22 mouse cellular contexts compared by ENCODE assay signal in the genomic region with DNA sequence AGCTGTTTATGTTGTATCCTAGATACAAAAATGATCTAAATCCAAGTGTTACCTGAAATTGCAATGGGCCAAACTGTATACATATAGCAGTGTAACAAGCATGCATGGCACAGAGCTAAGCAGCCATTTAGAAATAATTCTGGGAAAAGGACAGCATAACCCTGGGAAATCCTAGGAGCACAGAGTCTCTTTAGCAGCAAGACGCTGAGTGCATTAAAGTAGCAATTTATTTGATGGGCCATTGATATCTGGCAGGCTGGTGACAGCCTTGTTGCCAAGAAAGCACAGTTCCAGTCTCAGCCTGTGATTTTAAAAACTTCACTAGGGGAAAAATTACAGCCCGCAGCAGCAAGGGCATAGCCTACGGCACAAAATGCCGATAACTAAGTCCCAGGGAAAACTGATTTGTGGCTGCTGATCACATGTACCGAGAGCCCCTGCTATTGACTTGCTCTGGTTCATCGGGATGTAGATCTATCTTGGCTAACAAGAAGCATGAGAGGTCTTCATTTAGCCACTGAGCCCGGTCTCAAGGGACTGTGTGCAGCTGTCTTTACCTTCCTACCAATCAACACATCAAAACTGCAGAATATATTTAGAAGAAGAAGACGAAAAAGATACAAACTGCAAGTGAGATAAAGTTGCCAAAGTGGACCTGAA.
DNase-seq lines count a peak whose midpoint lies in the region; ATAC-seq lines count a peak whose summit lies in the region.
"Had no signal": no experiment of that assay in that cellular context is flagged by ENCODE, and none has a peak within 500 bp of the region (broad histone marks: within the 10 kb centered on the region; RNA-seq: fewer than 3 reads in every experiment).

No protein-coding gene starts in this region.

- H3K27ac ChIP-seq in midbrain, embryonic 11.5 days (ENCODE audit: low read depth, low read length) = no peak overlapping the region
- no peak overlapping the region for H3K27ac ChIP-seq in midbrain, embryonic 10.5 days (replicated peaks)
- no peak overlapping the region for H3K27ac ChIP-seq in midbrain, embryonic 13.5 days
- no peak overlapping the region for H3K27ac ChIP-seq in neural tube, embryonic 14.5 days (ENCODE audit: low read depth, low read length)
- H3K27ac ChIP-seq: embryonic facial prominence, embryonic 15.5 days; liver, embryonic 14.5 days; lung, embryonic 15.5 days; macrophage; midbrain, embryonic 12.5 days had no signal

- H3K4me2 ChIP-seq in midbrain, embryonic 11.5 days = no peak overlapping the region
- no peak overlapping the region for H3K4me2 ChIP-seq in midbrain, embryonic 13.5 days (replicated peaks)
- H3K4me2 ChIP-seq in neural tube, embryonic 14.5 days (ENCODE audit: low read depth, low read length) = no peak overlapping the region
- H3K4me2 ChIP-seq: embryonic facial prominence, embryonic 15.5 days; heart, embryonic 11.5 days; lung, embryonic 15.5 days; midbrain, embryonic 12.5 days had no signal

- WGBS in midbrain, embryonic 11.5 days = 73% methylated on average over 8 of the region's 8 CpGs
- WGBS in midbrain, embryonic 10.5 days = 88% methylated on average over 8 of the region's 8 CpGs
- WGBS in midbrain, embryonic 13.5 days = 63% methylated on average over 8 of the region's 8 CpGs
- 53% methylated on average over 8 of the region's 8 CpGs for WGBS in neural tube, embryonic 14.5 days

- no peak overlapping the region for H3K9ac ChIP-seq in midbrain, embryonic 11.5 days (ENCODE audit: low read length)
- no peak overlapping the region for H3K9ac ChIP-seq in midbrain, embryonic 13.5 days (replicated peaks)
- no peak overlapping the region for H3K9ac ChIP-seq in neural tube, embryonic 14.5 days (replicated peaks; ENCODE audit: low read depth, low read length)
- H3K9ac ChIP-seq: embryonic facial prominence, embryonic 15.5 days; liver, embryonic 14.5 days; lung, embryonic 15.5 days; midbrain, embryonic 12.5 days had no signal

- H3K4me1 ChIP-seq in midbrain, embryonic 11.5 days (ENCODE audit: control insufficient read depth, insufficient read depth, low read length) = no peaks in the 10 kb centered on the region
- peaks cover 19% of the 10 kb centered on the region for H3K4me1 ChIP-seq in midbrain, embryonic 10.5 days
- H3K4me1 ChIP-seq in midbrain, embryonic 13.5 days (replicated peaks) = 0 out of 2 replicates have a peak, but pooled peaks cover 4% of the 10 kb centered on the region
- H3K4me1 ChIP-seq in neural tube, embryonic 14.5 days (ENCODE audit: control insufficient read depth, insufficient read depth, low read length) = 0 out of 2 replicates have a peak, but pooled peaks cover 3% of the 10 kb centered on the region
- H3K4me1 ChIP-seq: embryonic facial prominence, embryonic 15.5 days; lung, embryonic 15.5 days; midbrain, embryonic 12.5 days had no signal

- no peaks in the 10 kb centered on the region for H3K27me3 ChIP-seq in midbrain, embryonic 11.5 days (ENCODE audit: control insufficient read depth, insufficient read depth, low read length)
- H3K27me3 ChIP-seq in midbrain, embryonic 10.5 days (ENCODE audit: low read depth, poor library complexity, severe bottlenecking) = no peaks in the 10 kb centered on the region
- no peaks in the 10 kb centered on the region for H3K27me3 ChIP-seq in midbrain, embryonic 13.5 days
- no peaks in the 10 kb centered on the region for H3K27me3 ChIP-seq in neural tube, embryonic 14.5 days (ENCODE audit: control insufficient read depth, insufficient read depth, low read length)
- H3K27me3 ChIP-seq: lung, embryonic 15.5 days; midbrain, embryonic 12.5 days; Patski had no signal

- peak; percentile 1 for DNase-seq in adrenal gland, adult 2 months
- no peak for DNase-seq in adrenal gland, adult (ENCODE audit: inconsistent age in 2 of 2, low spot score in 1 of 2)
- peak; percentile 76 for DNase-seq in midbrain, embryonic 11.5 days (ENCODE audit: low spot score, missing footprints)
- DNase-seq in midbrain, embryonic 10.5 days (ENCODE audit: low spot score) = no peak
- no peak for DNase-seq in lung, postnatal 4 days
- no peak for DNase-seq in heart, adult 18-20 months
- DNase-seq: adrenal gland, postnatal 14 days; cerebellum, adult 11-12 months; cerebellum, postnatal 36 days; heart, postnatal 10 days; kidney, adult 8-10 months; kidney, postnatal 4 days; thymus, postnatal 36 days had no signal

- H3K4me3 ChIP-seq in midbrain, embryonic 11.5 days (ENCODE audit: low read depth, low read length) = no peak overlapping the region
- H3K4me3 ChIP-seq in midbrain, embryonic 10.5 days = no peak overlapping the region
- no peak overlapping the region for H3K4me3 ChIP-seq in midbrain, embryonic 13.5 days (replicated peaks)
- H3K4me3 ChIP-seq in neural tube, embryonic 14.5 days (ENCODE audit: low read depth, low read length) = no peak overlapping the region
- H3K4me3 ChIP-seq: embryonic facial prominence, embryonic 15.5 days; lung, embryonic 15.5 days; midbrain, embryonic 12.5 days had no signal

- H3K9me3 ChIP-seq in midbrain, embryonic 11.5 days (ENCODE audit: control insufficient read depth, low read length) = no peaks in the 10 kb centered on the region
- H3K9me3 ChIP-seq in midbrain, embryonic 10.5 days (replicated peaks) = no peaks in the 10 kb centered on the region
- H3K9me3 ChIP-seq in midbrain, embryonic 13.5 days = no peaks in the 10 kb centered on the region
- H3K9me3 ChIP-seq in neural tube, embryonic 14.5 days (ENCODE audit: control insufficient read depth, low read length) = no peaks in the 10 kb centered on the region
- H3K9me3 ChIP-seq: embryonic facial prominence, embryonic 15.5 days; lung, embryonic 15.5 days; midbrain, embryonic 12.5 days had no signal

- H3K36me3 ChIP-seq in midbrain, embryonic 11.5 days (ENCODE audit: control insufficient read depth, insufficient read depth, low read length) = no peaks in the 10 kb centered on the region
- H3K36me3 ChIP-seq in midbrain, embryonic 10.5 days = no peaks in the 10 kb centered on the region
- no peaks in the 10 kb centered on the region for H3K36me3 ChIP-seq in midbrain, embryonic 13.5 days
- H3K36me3 ChIP-seq in neural tube, embryonic 14.5 days (ENCODE audit: control insufficient read depth, insufficient read depth, low read length) = no peaks in the 10 kb centered on the region
- H3K36me3 ChIP-seq: embryonic facial prominence, embryonic 15.5 days; lung, embryonic 15.5 days; midbrain, embryonic 12.5 days had no signal

- ATAC-seq in midbrain, embryonic 11.5 days (ENCODE audit: low FRiP score) = no peak
- peak; percentile 43; the same call in 1 of the 2 replicates for ATAC-seq in midbrain, embryonic 13.5 days
- ATAC-seq in neural tube, embryonic 14.5 days (ENCODE audit: low read depth) = peak; percentile 63
- ATAC-seq: Patski had no signal

Comparison
In these comparisons a context has a peak if more than half of its experiments do, and no peak if none do; other contexts are left out.
1. DNase-seq: peak in adrenal gland, adult 2 months (single experiment) and midbrain, embryonic 11.5 days (single experiment); none in adrenal gland, adult (0 of 2), midbrain, embryonic 10.5 days (single experiment), lung, postnatal 4 days (0 of 2) and heart, adult 18-20 months (0 of 2).